Mouse (Mus musculus) embryonic fibroblast, embryonic 13.5 days (primary cell): Measurements from ENCODE around the gene Slc26a8.

ENCODE experiments used
- CTCF ChIP-seq: IDR thresholded peaks from 2 replicates; pipeline ENCODE4 v1.5.1; 2011; ENCODE audit warnings: mild to moderate bottlenecking, control low read depth, low read length, moderate library complexity, borderline replicate concordance; ENCODE audit not compliant: insufficient read depth
- POLR2A ChIP-seq: IDR thresholded peaks from 2 replicates; pipeline ENCODE4 v1.6.1; 2011; ENCODE audit warnings: low read depth, mild to moderate bottlenecking, control low read depth, low read length, moderate library complexity

DNA sequence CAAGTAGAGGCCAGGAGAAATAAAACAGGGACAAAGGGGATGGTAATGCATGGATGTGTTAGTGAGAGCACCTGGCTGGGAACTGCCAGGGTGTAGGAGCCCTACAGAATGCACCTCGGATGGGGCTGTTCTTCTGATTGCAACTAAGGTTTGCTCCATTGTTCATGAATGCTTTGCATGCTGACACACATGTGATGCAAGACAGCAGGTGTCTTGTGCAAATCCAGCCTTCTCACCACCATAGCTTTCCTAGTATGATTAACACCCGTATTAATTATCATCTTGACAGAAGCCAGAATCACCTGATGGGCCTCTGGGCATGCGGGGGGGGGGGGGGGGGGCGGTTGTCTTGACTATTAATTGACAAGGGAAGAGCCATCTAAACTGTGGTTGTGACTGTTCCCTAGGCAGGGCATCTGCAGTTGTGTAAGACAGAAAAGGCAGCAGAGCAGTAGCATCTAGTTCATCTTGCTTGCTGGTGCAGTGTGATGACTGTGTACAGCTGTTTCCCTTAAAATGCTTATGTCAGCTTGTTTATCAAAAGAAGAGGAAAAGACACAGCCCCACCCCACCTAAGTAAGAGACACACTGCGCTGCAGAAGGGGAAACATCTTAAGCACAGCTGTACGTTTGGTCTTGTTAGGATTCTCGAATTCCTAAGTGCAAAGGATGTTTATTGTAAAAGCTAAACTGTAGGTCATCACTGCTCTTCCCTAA, 26.0 kb upstream of the Slc26a8 start:
- TF ChIP-seq CTCF = no peak
- no peak for TF ChIP-seq POLR2A
